Mouse (Mus musculus) layer of hippocampus, adult 11-12 months (tissue): ENCODE measurements around the gene Spns2.
A peak's percentile ranks its signal among the peaks of the same experiment; 100 is the strongest.

Source experiments
- DNase-seq: peaks from one replicate; pipeline ENCODE4 v3.0.0; 2022; ENCODE audit warnings: low spot score

Spns2 gene

DNA sequence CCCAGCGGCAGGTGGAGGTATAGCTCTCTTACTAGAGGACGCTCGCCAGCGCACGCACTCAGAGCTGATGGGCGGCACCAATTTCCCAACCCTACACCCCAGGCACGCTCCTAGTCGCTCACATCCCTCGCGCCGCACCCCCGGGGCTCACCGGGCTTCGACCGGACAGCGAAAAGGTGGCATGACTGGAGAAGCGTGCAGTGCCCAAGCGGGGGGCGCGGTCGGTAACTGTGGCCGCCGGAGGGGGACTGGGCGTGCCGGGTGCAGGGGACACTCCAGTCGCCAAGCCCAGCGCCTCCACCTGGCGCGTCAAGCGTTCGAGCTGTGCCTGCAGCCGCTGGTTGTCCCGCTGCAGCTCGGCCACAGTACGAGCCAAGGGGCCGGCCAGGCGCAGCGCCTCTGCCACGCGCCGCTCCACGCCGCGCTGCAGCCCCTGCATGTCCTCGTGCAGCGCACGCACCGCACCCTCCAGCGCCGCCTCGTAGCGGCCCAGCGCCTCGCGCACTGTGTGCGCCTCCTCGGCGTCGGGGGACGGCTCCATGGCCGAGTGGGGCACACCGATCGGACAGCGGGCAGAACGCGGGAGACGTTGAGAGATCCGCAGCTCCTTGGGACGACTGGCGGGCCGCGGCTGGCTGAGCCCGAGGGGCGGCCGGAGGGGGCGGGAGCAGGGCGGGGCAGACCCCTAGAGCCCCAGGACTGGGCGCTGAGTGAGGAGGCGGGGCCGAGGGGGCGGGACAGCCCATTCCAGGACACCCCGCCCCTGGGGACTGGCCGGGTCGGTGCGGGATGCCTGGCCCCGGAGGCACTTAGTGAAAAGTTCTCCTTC lies 78.4 kb downstream of the Spns2 start, which contains the start of gene Smtnl2:
Gene Smtnl2, minus strand, starts transcription at position 621 of the 829 bp plus-strand sequence.
- peak; percentile 35 for DNase-seq

DNA sequence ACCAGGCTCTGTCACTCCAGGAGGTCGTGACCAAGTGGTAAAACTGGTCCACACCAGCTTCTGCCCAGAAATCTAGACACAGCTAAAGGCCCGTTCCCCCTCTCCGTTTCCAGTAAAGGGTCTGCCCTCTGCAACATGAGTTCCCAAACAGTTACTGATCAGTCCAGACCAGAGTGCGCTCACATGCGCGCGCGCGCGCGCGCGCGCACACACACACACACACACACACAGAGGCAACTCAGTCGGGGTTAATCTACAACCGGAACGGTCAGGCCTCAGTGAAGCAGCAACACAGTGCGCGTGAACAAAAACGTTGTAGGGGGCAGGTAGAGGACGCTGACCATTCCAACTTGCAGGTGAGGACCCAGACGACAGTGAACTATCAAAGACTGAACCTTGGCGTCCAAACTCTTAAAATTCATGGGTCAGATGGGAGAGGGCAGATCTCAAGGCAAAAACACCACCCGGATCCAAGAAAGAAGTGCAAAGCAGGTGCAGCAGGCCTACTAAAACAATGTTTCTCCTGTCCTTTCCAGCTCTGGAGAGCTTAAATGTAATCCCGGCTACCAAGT lies 79.1 kb downstream of the Spns2 start:
- DNase-seq = no peak

- DNase-seq = no peak
Measured at GRCm38 (mm10) chr11:72409649-72410385, 79.9 kb downstream of the Spns2 start.

- no peak for DNase-seq
Measured at GRCm38 (mm10) chr11:72408451-72409170, 81.1 kb downstream of the Spns2 start.

DNA sequence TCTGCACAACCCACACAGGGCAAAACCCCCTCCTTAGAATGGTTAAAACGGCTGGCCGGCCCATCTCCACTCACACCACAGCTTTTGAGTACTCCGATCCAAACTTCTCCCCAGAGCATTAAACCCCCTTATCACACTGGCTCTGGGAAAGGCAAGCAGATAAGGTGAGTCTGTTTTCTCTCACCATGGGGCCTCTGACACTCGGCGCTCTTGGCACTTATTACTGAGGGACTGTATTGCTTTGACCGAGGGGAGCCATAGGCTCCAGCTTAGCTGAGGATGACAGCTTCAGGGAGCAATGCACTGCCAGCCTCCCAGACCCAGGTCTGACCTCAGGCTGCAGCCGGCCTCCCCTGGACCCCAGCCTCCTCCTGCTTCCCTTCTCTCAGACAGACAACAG lies 82.1 kb downstream of the Spns2 start:
- no peak for DNase-seq

DNA sequence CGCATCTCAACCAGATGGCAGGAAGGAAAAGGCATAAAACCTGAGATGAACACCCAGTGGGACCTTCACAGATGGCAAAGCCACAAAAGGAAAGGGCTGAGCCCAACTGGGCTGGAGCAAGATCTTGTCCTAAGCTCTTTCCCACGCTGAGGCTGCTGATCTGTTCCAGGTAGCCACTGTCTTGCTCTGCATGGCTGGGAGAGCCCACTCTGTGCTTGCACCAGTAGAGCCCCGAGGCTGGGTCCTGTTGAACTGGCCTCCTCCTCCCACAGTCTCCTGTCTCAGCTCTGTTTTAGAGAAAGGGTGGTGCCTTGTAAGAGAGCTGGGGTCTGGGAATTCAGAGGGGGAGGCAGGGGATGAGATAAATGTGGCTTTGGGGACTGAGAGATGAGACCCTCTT lies 82.6 kb downstream of the Spns2 start:
- DNase-seq = no peak

- DNase-seq = no peak
Measured at GRCm38 (mm10) chr11:72406079-72406675, 83.5 kb downstream of the Spns2 start.

- DNase-seq = no peak
Measured at GRCm38 (mm10) chr11:72405532-72405931, 84.2 kb downstream of the Spns2 start.

DNA sequence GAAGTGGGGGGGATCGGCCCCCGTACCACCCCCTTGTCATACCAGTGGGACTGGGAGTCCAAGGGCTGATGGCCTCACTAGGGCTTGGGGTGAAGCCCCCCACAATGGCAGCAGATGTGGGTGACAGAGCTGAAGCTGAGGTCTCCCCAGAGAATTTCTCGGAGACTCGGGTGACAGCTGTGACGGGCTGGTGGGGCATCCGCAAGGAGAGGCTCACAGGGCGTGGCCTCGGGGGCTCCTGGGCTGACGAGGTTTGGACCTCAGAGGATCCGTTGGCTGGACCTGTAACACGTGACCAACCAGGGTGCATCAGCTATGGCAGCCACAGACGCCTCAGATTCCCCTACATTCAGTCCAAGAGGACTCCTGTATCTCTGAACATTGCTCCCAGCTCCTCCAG lies 86.7 kb downstream of the Spns2 start:
- no peak for DNase-seq

GRCm38 (mm10) chr11:72402017-72402416 lies 87.7 kb downstream of the Spns2 start:
- DNase-seq = no peak
